Mouse (Mus musculus) adrenal gland, postnatal 10 days (tissue): Measurements from ENCODE around the gene Faim. TPM values are rescaled to one million over a fixed set of nuclear protein-coding genes. Genes with fewer than 3 reads are reported as not detected.
A peak's percentile ranks its signal among the peaks of the same experiment; 100 is the strongest.

ENCODE experiments used
- DNase-seq: peaks from one replicate; pipeline ENCODE4 v3.0.0; 2021; ENCODE audit warnings: mixed read lengths
- total RNA-seq, 2 experiments: library from RNA; stranded (reverse); gene quantifications; 2 replicates each; pipeline ENCODE4 v1.2.3; 2021

The Faim gene
- total RNA-seq, 2 experiments from 2014 or later = 19.1 to 22.2 TPM

- no peak for DNase-seq
These were observed 11.3 kb upstream of the Faim start for GRCm38 (mm10) chr9:98974898-98975297.

- DNase-seq = no peak
These were observed 10.1 kb upstream of the Faim start for GRCm38 (mm10) chr9:98976081-98976480.

- no peak for DNase-seq
These were observed 9.7 kb upstream of the Faim start for GRCm38 (mm10) chr9:98976520-98976919.

GRCm38 (mm10) chr9:98979431-98980416 is 6.4 kb upstream of the Faim start:
- DNase-seq = peak; percentile 95

- no peak for DNase-seq
These were observed 413 bp downstream of the Faim start for GRCm38 (mm10) chr9:98986476-98987096.

GRCm38 (mm10) chr9:98987131-98987530 is 958 bp downstream of the Faim start:
- DNase-seq = no peak

GRCm38 (mm10) chr9:98994103-98994502 is 7.9 kb downstream of the Faim start:
- DNase-seq = no peak

- DNase-seq = no peak
These were observed 13.7 kb downstream of the Faim start for GRCm38 (mm10) chr9:98999881-99000339.

GRCm38 (mm10) chr9:99001326-99001725 is 15.2 kb downstream of the Faim start:
- no peak for DNase-seq

GRCm38 (mm10) chr9:99009069-99009897 is 23.1 kb downstream of the Faim start:
- DNase-seq = no peak

- DNase-seq = no peak
These were observed 23.7 kb downstream of the Faim start for GRCm38 (mm10) chr9:99009898-99010199.

GRCm38 (mm10) chr9:99016301-99016700 is 30.1 kb downstream of the Faim start:
- no peak for DNase-seq

- no peak for DNase-seq
These were observed 30.6 kb downstream of the Faim start for GRCm38 (mm10) chr9:99016759-99017158.

GRCm38 (mm10) chr9:99017679-99018078 is 31.5 kb downstream of the Faim start:
- no peak for DNase-seq

GRCm38 (mm10) chr9:99021166-99021565 is 35.0 kb downstream of the Faim start:
- no peak for DNase-seq

GRCm38 (mm10) chr9:99021751-99022150 is 35.6 kb downstream of the Faim start:
- DNase-seq = no peak

- no peak for DNase-seq
These were observed 45.9 kb downstream of the Faim start for GRCm38 (mm10) chr9:99032031-99032430.

GRCm38 (mm10) chr9:99034111-99034510 is 47.9 kb downstream of the Faim start:
- DNase-seq = no peak

GRCm38 (mm10) chr9:99035575-99035974 is 49.4 kb downstream of the Faim start, which contains the start of gene Gm1123:
Gm1123 (minus strand) TSS chr9:99035715.
- no peak for DNase-seq

- DNase-seq = no peak
These were observed 55.8 kb downstream of the Faim start for GRCm38 (mm10) chr9:99041994-99042393.

- no peak for DNase-seq
These were observed 56.5 kb downstream of the Faim start for GRCm38 (mm10) chr9:99042641-99043040.

- no peak for DNase-seq
These were observed 58.6 kb downstream of the Faim start for GRCm38 (mm10) chr9:99044761-99045160.
